Mouse (Mus musculus) embryonic facial prominence, embryonic 15.5 days (tissue): ENCODE measurements at regions not wholly inside any gene's neighbourhood (a gene's known extent, or its start where the extent isn't known, plus 50 kb on each side); places are given as distances from the start of the nearest gene placed in this dataset.

Experiments
- ATAC-seq: fragments of 200-750 bp; cut with Nextera tagmentation; 2 replicates; pipeline ENCODE4 v1.8.0; 2017; ENCODE audit warnings: low read depth, moderate TSS enrichment; ENCODE audit not compliant: insufficient number of reproducible peaks, low FRiP score, low TSS enrichment
- H3K27ac ChIP-seq: fragments of 300-500 bp; sonication (generic); replicated peaks from 2 replicates; pipeline ENCODE4 v1.5.1; 2015; ENCODE audit warnings: mild to moderate bottlenecking, inconsistent platforms
- H3K27me3 ChIP-seq: fragments of 300-500 bp; sonication (generic); 2 replicates; pipeline ENCODE4 v1.6.1; 2015; ENCODE audit warnings: inconsistent platforms
- H3K36me3 ChIP-seq: fragments of 300-500 bp; sonication (generic); 2 replicates; pipeline ENCODE4 v1.6.1; 2015; ENCODE audit warnings: mild to moderate bottlenecking, inconsistent platforms
- H3K4me1 ChIP-seq: fragments of 300-500 bp; sonication (generic); 2 replicates; pipeline ENCODE4 v1.6.1; 2015; ENCODE audit warnings: inconsistent platforms
- H3K4me2 ChIP-seq: fragments of 300-500 bp; sonication (generic); replicated peaks from 2 replicates; pipeline ENCODE4 v1.6.1; 2015; ENCODE audit warnings: mild to moderate bottlenecking, inconsistent platforms
- H3K4me3 ChIP-seq: fragments of 300-500 bp; sonication (generic); replicated peaks from 2 replicates; pipeline ENCODE4 v1.5.1; 2015; ENCODE audit warnings: mild to moderate bottlenecking, inconsistent platforms
- H3K9ac ChIP-seq: fragments of 300-500 bp; sonication (generic); 2 replicates; pipeline ENCODE4 v1.6.1; 2015; ENCODE audit warnings: inconsistent platforms
- H3K9me3 ChIP-seq: fragments of 300-500 bp; sonication (generic); replicated peaks from 2 replicates; pipeline ENCODE4 v1.6.1; 2016; ENCODE audit warnings: inconsistent platforms
- WGBS: fragments of 180-500 bp; shearing (Covaris S2); methylation state at CpG from one replicate; pipeline ENCODE4 v1.1.7; 2015; 5-methylcytosine and 5-hydroxymethylcytosine counted together

GRCm38 (mm10) chr2:7710476-7710875 is 201.1 kb upstream of the Celf2 start:
- H3K36me3 ChIP-seq, result no peaks in the 10 kb centered on the region
- no peak overlapping the region for H3K4me3 ChIP-seq
- H3K9ac ChIP-seq, result no peak overlapping the region
- 67% methylated on average over 1 of the region's 1 CpGs for WGBS
- no peak overlapping the region for H3K4me2 ChIP-seq
- H3K27ac ChIP-seq, result no peak overlapping the region
- no peaks in the 10 kb centered on the region for H3K27me3 ChIP-seq
- H3K4me1 ChIP-seq, result no peaks in the 10 kb centered on the region
- ATAC-seq, result no peak
- H3K9me3 ChIP-seq, result no peaks in the 10 kb centered on the region

DNA sequence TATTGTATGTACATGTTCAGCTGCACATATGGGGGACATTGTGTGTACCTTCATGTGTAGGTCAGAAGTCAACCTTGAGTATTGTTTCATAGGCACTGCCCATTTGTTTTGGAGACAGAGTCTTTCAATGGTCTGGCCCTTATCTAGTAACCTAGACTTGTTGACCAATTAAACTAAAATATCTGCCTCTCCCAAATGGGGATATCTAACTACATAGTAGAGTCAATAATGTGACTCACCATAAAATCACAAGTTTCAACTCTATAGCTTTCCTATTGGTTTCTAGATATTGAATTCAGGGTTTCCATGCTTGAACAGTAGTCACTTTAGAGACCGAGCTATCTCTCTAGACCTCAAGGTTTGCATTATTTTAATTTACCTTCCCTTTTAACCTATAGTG is 174.0 kb upstream of the Celf2 start:
- H3K36me3 ChIP-seq, result no peaks in the 10 kb centered on the region

DNA sequence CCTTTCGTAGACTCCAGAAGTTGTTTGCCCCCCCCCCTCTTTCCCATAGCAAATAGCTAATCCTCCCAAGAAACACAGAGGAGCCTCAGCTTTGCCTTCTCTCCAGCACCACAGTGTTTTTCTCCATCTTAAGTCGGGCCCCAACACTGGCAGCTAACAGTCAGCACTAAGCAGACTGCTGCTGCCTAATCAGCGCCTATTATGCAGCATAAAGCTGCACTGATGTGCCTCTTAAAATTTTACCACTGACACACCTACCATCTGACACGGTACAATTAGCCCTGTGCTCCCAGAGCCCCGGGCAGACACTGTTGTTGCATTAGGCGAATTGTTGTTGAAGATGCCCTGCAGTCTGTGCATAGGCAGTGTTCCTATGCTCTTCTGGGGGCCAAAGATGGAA is 131.5 kb upstream of the Celf2 start:
- no peak overlapping the region for H3K27ac ChIP-seq
- no peak overlapping the region for H3K4me3 ChIP-seq
- H3K9ac ChIP-seq, result no peak overlapping the region
- no peaks in the 10 kb centered on the region for H3K9me3 ChIP-seq
- no peaks in the 10 kb centered on the region for H3K36me3 ChIP-seq
- no peaks in the 10 kb centered on the region for H3K4me1 ChIP-seq
- H3K27me3 ChIP-seq, result no peaks in the 10 kb centered on the region
- H3K4me2 ChIP-seq, result no peak overlapping the region
- no peak for ATAC-seq
- WGBS, result 57% methylated on average over 6 of the region's 6 CpGs

More for the DNA sequence above, 174.0 kb upstream of the Celf2 start:
- Histone ChIP-seq H3K9ac (no peak overlapping the region), H3K9me3 (no peaks in the 10 kb centered on the region), H3K27ac (no peak overlapping the region), H3K27me3 (no peaks in the 10 kb centered on the region), H3K4me3 (no peak overlapping the region), H3K4me2 (no peak overlapping the region), H3K4me1 (no peaks in the 10 kb centered on the region)
- ATAC-seq, result no peak
- 95% methylated on average over 1 of the region's 1 CpGs for WGBS

DNA sequence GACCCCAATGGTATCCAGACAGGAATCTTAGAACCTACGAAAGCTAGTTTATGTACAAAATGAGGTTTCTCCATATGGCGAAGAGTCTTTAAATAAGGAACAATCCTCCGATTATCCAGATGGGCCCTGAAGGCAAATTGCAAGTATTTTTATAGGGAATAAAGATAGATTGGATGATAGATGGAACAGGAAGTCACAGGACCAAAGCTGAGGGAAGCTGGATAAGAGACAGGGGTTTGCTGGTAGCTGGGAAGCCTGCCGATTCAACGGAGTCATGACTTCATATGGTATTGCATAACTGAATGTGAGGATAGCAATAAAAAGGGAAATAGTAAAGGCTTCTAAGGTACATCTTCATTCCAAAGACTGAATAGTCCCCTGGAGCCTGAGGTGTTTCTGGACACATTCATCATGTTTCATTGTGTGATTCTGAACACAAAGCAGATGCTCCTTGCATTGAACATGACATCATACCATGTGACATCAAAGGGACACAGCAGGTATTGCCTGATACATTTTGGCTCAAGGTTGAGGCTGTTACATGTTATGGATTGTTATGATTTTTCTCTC is 113.4 kb upstream of the Celf2 start:
- Histone ChIP-seq H3K4me3 (no peak overlapping the region), H3K4me1 (no peaks in the 10 kb centered on the region), H3K4me2 (no peak overlapping the region), H3K27ac (no peak overlapping the region), H3K9me3 (no peaks in the 10 kb centered on the region), H3K27me3 (no peaks in the 10 kb centered on the region), H3K36me3 (no peaks in the 10 kb centered on the region), H3K9ac (no peak overlapping the region)
- 85% methylated on average over 5 of the region's 5 CpGs for WGBS
- no peak for ATAC-seq

DNA sequence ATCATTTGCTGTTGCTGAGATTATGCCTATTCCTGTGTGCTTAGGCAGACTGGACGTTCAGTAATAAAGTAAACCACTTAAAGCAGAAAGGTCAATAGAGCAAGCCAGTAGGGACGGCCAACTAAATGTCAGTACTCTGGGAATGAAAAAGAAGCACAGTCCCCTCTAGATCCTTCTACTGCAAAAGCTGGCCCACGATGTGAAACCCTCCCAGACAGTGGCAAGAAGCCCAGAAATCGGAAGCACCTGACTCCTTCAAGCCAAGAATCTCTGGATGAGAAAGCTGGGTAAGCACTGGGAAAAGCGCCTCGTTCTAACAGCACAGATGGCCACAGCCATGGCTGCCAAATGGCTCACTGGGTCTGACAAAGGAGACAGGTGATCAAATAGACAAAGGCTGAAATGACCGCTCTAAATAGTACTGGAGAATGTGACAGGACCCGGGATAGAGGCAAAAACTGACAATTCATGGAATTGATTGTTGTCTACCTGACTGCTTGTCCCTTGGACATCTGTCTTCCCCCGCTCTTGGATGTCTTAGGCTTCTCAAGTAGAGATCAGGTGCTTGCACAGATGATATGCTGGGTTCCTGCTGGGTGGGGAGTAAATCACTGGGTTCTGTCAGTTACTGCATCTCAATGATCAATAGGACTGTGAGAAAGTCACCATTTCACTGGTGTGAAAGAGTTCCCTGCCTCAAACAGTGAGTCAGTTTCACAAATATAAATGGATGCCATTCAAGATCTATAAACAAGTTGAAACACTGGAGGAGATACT is 110.7 kb upstream of the Celf2 start:
- 0 out of 2 replicates have a peak, but pooled peaks have one; percentile 29 for ATAC-seq
- Histone ChIP-seq H3K4me1 (no peaks in the 10 kb centered on the region), H3K27me3 (no peaks in the 10 kb centered on the region), H3K27ac (no peak overlapping the region), H3K4me2 (no peak overlapping the region), H3K36me3 (no peaks in the 10 kb centered on the region), H3K9me3 (no peaks in the 10 kb centered on the region), H3K9ac (no peak overlapping the region), H3K4me3 (no peak overlapping the region)
- WGBS, result 70% methylated on average over 9 of the region's 9 CpGs

- ATAC-seq, result no peak
- no peak overlapping the region for H3K4me3 ChIP-seq
- no peaks in the 10 kb centered on the region for H3K27me3 ChIP-seq
- H3K4me1 ChIP-seq, result no peaks in the 10 kb centered on the region
- H3K4me2 ChIP-seq, result no peak overlapping the region
- H3K9ac ChIP-seq, result no peak overlapping the region
- no peaks in the 10 kb centered on the region for H3K9me3 ChIP-seq
- no peak overlapping the region for H3K27ac ChIP-seq
- 81% methylated on average over 2 of the region's 2 CpGs for WGBS
- H3K36me3 ChIP-seq, result no peaks in the 10 kb centered on the region
Measured at GRCm38 (mm10) chr2:7578196-7578595, 68.8 kb upstream of the Celf2 start.
